Mouse (Mus musculus) WW6 (cell line): ENCODE results near the gene Olfr1036.
"Not testable (repeated sequence)": the region's sequence is repeated elsewhere in the genome, so short reads cannot be mapped to it uniquely, and the experiment has no call there.

Source experiments
- DNase-seq: peaks from one replicate; pipeline ENCODE4 v3.0.0-alpha.2; 2013; ENCODE audit warnings: low read depth, low spot score

Gene Olfr1036

DNA sequence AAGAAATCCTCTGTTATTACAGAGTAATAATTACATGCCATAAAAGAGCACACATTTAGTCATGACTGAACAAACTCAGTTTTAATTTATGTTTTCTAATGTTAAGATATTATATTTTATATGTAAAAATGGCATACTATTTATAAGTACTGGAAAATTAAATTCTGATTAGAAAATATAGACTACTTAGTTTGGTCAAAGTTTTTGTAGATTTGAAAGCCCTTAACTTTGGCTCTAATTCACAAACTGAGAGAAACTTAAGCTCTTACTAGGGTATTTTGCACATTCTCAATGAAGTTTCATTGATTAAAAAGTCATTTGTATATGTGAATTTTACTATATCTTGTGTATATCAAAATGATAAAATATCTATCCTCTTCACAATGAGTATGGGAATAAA is at the start of gene Olfr1036:
TSS of gene Olfr1036 (plus strand) at position 301 of the 400 bp plus-strand sequence.
- not testable (repeated sequence) for DNase-seq

- no peak for DNase-seq
Measured at GRCm38 (mm10) chr2:86045561-86045960, 28.2 kb upstream of the Olfr1036 start, which contains the start of gene Olfr1034. Olfr1034 (plus strand) TSS chr2:86045861.

- peak; percentile 4 for DNase-seq
Measured at GRCm38 (mm10) chr2:86050777-86051176, 23.0 kb upstream of the Olfr1036 start.

- not testable (repeated sequence) for DNase-seq
Measured at GRCm38 (mm10) chr2:86063766-86064165, 10.0 kb upstream of the Olfr1036 start.

DNA sequence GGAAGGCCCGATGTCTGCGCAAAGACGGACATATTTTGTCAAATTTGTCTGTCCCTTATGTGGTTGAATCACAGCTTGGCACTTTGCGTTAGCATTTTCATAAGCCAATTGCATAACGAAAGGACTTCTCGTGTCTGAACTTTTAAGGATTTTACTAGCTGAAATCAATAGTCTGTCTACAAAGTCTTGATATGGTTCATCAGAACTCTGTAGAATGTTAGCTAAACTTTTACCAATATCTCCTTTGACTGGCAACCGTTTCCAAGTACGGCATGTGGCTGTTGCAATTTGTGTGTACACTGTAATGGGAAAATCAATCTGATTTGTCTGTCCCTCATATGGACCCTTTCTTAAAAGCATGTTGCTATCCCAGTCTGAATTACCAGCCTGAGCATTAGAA is 3.6 kb upstream of the Olfr1036 start:
- no peak for DNase-seq

DNA sequence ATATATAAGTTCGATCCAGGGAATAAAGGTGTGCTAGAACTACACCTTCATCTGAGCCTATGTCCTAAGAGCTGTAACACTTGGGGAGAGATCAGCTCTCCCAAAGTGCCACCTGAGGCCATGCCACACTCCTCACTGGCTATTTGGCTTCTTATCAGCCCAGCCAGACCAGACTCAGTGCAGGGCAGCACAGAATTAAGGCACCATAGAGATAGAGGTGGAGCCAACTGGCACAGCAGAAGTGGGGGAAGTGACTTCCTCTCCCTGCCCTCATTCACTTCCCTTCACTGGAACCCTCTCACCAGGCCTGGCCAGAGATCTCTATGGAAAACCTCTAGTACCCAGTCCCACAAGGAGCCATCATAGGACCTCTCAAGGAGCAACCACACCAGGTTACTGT is 6.7 kb downstream of the Olfr1036 start:
- DNase-seq = not testable (repeated sequence)

GRCm38 (mm10) chr2:86087285-86087684 is 13.5 kb downstream of the Olfr1036 start, which contains the start of gene Olfr1037:
Olfr1037 (minus strand) TSS chr2:86087385.
- no peak for DNase-seq
